Mouse (Mus musculus) layer of hippocampus, postnatal 14 days (tissue): ENCODE data around the gene Ubxn7. TPM values are rescaled to one million over a fixed set of nuclear protein-coding genes. Genes with fewer than 3 reads are reported as not detected.

Source experiments
- DNase-seq, 2 experiments: peaks; one replicate each; pipeline ENCODE4 v3.0.0; 2021 to 2022; ENCODE audit warnings: low spot score in 2 of 2, mixed read lengths in 1 of 2
- total RNA-seq, 2 experiments: library from RNA; stranded (reverse); gene quantifications; 2 replicates each; pipeline ENCODE4 v1.2.3; 2021

The Ubxn7 gene
- total RNA-seq, 2 experiments from 2014 or later = 57.1 to 59.4 TPM

- DNase-seq = no peak
These were observed 99.9 kb downstream of the Ubxn7 start for GRCm38 (mm10) chr16:32431926-32432325.

- DNase-seq = no peak
These were observed 101.1 kb downstream of the Ubxn7 start for GRCm38 (mm10) chr16:32433138-32433537.

GRCm38 (mm10) chr16:32434066-32434465 lies 102.0 kb downstream of the Ubxn7 start:
- DNase-seq = no peak

- DNase-seq = no peak
These were observed 102.6 kb downstream of the Ubxn7 start for GRCm38 (mm10) chr16:32434691-32435090.

GRCm38 (mm10) chr16:32436657-32437056 lies 104.6 kb downstream of the Ubxn7 start:
- DNase-seq = no peak

GRCm38 (mm10) chr16:32437266-32437665 lies 105.2 kb downstream of the Ubxn7 start:
- DNase-seq = no peak

- DNase-seq = no peak
These were observed 109.4 kb downstream of the Ubxn7 start for GRCm38 (mm10) chr16:32441432-32441831.

Other genes with a start within 250 kb of the Ubxn7 start
- 10 to 100 TPM; 29.2 to 29.7 TPM for gene Pigx, start 232.5 kb upstream of the Ubxn7 start, total RNA-seq
- 10 to 100 TPM; 61.5 to 65.9 TPM for gene Cep19, start 232.5 kb upstream of the Ubxn7 start, total RNA-seq
- 10 to 100 TPM; 10.6 to 11.7 TPM for gene Nrros, start 166.7 kb upstream of the Ubxn7 start, total RNA-seq
- gene Bex6, start 152.4 kb upstream of the Ubxn7 start, total RNA-seq = not detected
- 10 to 100 TPM; 42.8 to 43.1 TPM for gene Fbxo45, start 85.1 kb upstream of the Ubxn7 start, total RNA-seq
- 10 to 100 TPM; 10.7 to 12.8 TPM for gene Wdr53, start 85.0 kb upstream of the Ubxn7 start, total RNA-seq
- gene Smco1, start 60.8 kb upstream of the Ubxn7 start, total RNA-seq = under 1 TPM in 1 of 2 experiments, not detected in 1; 0.30 TPM
- gene Rnf168, start 54.8 kb upstream of the Ubxn7 start, total RNA-seq = 10 to 100 TPM; 22.7 to 24.7 TPM
- not detected for gene Tm4sf19, start 68.2 kb downstream of the Ubxn7 start, total RNA-seq
- gene Tctex1d2, start 87.4 kb downstream of the Ubxn7 start, total RNA-seq = 10 to 100 TPM; 11.8 to 14.0 TPM
- gene Pcyt1a, start 98.7 kb downstream of the Ubxn7 start, total RNA-seq = 10 to 100 TPM; 43.6 to 46.5 TPM
- not detected for gene Slc51a, start 155.6 kb downstream of the Ubxn7 start, total RNA-seq
- gene Zdhhc19, start 164.0 kb downstream of the Ubxn7 start, total RNA-seq = not detected